Mouse (Mus musculus) heart, embryonic 11.5 days (tissue): ENCODE results near the gene Hoxc8. TPM values are rescaled to one million over a fixed set of nuclear protein-coding genes. Genes with fewer than 3 reads are reported as not detected.

ENCODE experiments used
- ATAC-seq: fragments of 200-750 bp; cut with Nextera tagmentation; replicated peaks from 2 replicates; pipeline ENCODE4 v1.8.0; 2017; ENCODE audit warnings: moderate library complexity; ENCODE audit not compliant: insufficient number of reproducible peaks, low FRiP score, low TSS enrichment
- H3K27ac ChIP-seq: fragments of 300-500 bp; sonication (generic); 2 replicates; pipeline ENCODE4 v1.5.1; 2014; ENCODE audit warnings: mild to moderate bottlenecking, low read depth, low read length
- H3K27me3 ChIP-seq: fragments of 300-500 bp; sonication (generic); 2 replicates; pipeline ENCODE4 v1.6.1; 2014; ENCODE audit warnings: mild to moderate bottlenecking, low read length, mixed read lengths; ENCODE audit not compliant: control insufficient read depth, insufficient read depth
- H3K36me3 ChIP-seq: fragments of 300-500 bp; sonication (generic); 2 replicates; pipeline ENCODE4 v1.6.1; 2014; ENCODE audit warnings: mild to moderate bottlenecking, low read length, moderate library complexity, mixed read lengths; ENCODE audit not compliant: control insufficient read depth, insufficient read depth
- H3K4me1 ChIP-seq: fragments of 300-500 bp; sonication (generic); 2 replicates; pipeline ENCODE4 v1.6.1; 2014; ENCODE audit warnings: low read length; ENCODE audit not compliant: control insufficient read depth, insufficient read depth
- H3K4me2 ChIP-seq: fragments of 300-500 bp; sonication (generic); 2 replicates; pipeline ENCODE4 v1.6.1; 2014; ENCODE audit warnings: mild to moderate bottlenecking, moderate library complexity
- H3K4me3 ChIP-seq: fragments of 300-500 bp; sonication (generic); 2 replicates; pipeline ENCODE4 v1.5.1; 2014; ENCODE audit warnings: low read depth, low read length
- H3K9ac ChIP-seq: fragments of 300-500 bp; sonication (generic); 2 replicates; pipeline ENCODE4 v1.6.1; 2014; ENCODE audit warnings: mild to moderate bottlenecking, low read depth, low read length, moderate library complexity
- H3K9me3 ChIP-seq: fragments of 300-500 bp; sonication (generic); replicated peaks from 2 replicates; pipeline ENCODE4 v1.6.1; 2016; ENCODE audit warnings: low read length; ENCODE audit not compliant: control insufficient read depth
- WGBS: fragments of 180-500 bp; shearing (Covaris S2); extraction: QIAGEN DNeasy Blood & Tissue Kit; methylation state at CpG from one replicate; pipeline ENCODE4 v1.1.7; 2014; ENCODE audit not compliant: insufficient replicate concordance; 5-methylcytosine and 5-hydroxymethylcytosine counted together
- polyA plus RNA-seq: library from polyadenylated mRNA; unstranded; fragments of >200 nt; fragmentation: Nextera tagmentation; extraction: Ambion mirVana; gene quantifications from 2 replicates; pipeline ENCODE4 v1.2.1, GENCODE M21; 2014

The Hoxc8 gene
- polyA plus RNA-seq, 1 experiment from 2014 or later: 0.20 TPM

DNA sequence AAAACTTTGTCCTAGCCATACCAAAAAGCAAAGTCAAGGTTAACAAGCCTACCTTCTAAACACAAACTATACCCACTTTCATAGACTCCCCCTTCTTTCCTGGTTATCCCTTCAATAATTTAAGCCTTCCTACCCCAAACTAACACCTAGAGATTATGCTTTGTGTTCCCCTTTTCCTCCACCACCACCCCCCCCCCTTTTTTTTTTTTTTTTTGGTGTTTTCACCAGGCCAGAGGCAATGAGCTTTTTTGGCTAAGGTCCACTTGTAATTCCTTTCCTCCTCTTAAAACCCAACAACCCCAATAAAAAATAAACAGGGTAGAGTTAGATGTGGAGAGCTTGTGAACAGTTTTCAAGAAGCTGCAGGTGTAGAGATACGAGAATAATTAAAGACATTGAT is 21.1 kb upstream of the Hoxc8 start:
- 0 out of 2 replicates have a peak, but pooled peaks cover 2% of the 10 kb centered on the region for H3K4me1 ChIP-seq
- H3K4me3 ChIP-seq: no peak overlapping the region
- no peak overlapping the region for H3K4me2 ChIP-seq
- no peaks in the 10 kb centered on the region for H3K36me3 ChIP-seq
- no peak overlapping the region for H3K9ac ChIP-seq
- ATAC-seq: no peak
- 22% methylated on average over 1 of the region's 1 CpGs for WGBS
- H3K27ac ChIP-seq: no peak overlapping the region
- H3K27me3 ChIP-seq: peaks cover 98% of the 10 kb centered on the region
- H3K9me3 ChIP-seq: no peaks in the 10 kb centered on the region

DNA sequence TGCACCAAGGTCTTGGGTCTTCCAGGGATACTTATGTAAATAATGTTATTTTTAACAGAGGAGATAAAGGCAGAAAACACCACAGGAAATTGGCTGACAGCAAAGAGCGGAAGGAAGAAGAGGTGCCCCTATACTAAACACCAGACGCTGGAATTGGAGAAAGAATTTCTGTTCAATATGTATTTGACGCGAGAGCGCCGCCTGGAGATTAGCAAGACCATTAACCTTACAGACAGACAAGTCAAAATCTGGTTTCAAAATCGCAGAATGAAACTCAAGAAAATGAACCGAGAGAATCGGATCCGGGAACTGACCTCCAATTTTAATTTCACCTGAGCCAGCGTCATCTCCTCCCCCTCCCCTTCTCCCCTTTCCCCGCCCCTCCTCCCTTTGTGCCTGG is 19.7 kb upstream of the Hoxc8 start:
- Histone ChIP-seq H3K9me3 (no peaks in the 10 kb centered on the region), H3K4me2 (no peak overlapping the region), H3K36me3 (no peaks in the 10 kb centered on the region), H3K27ac (no peak overlapping the region), H3K27me3 (peaks cover 96% of the 10 kb centered on the region), H3K4me1 (0 out of 2 replicates have a peak, but pooled peaks cover 2% of the 10 kb centered on the region), H3K9ac (no peak overlapping the region), H3K4me3 (no peak overlapping the region)
- ATAC-seq: no peak
- WGBS: 2% methylated on average over 12 of the region's 12 CpGs

DNA sequence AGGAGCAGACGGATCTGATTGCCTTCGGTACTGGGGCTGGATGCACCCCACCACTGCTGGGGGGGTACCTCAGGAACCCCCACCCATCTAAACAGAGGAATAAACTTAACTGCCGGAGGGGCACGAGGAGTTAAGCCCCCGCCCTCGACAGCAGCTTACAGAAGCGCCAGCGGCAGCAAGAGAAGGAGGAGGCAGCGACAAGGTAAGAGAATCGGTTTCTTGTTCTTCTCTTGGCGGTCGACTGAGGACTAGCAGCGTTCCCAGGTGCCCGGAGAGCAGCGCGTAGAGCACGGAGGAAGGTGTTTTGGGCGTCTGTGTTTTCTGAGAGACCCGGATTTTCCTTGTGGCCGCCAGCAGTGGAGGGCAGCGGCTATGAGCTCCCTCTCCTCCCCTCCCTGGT is 18.2 kb upstream of the Hoxc8 start:
- H3K4me1 ChIP-seq: 0 out of 2 replicates have a peak, but pooled peaks cover 3% of the 10 kb centered on the region
- no peaks in the 10 kb centered on the region for H3K9me3 ChIP-seq
- H3K4me2 ChIP-seq: no peak overlapping the region
- no peak overlapping the region for H3K9ac ChIP-seq
- ATAC-seq: no peak
- H3K27ac ChIP-seq: no peak overlapping the region
- 2% methylated on average over 21 of the region's 21 CpGs for WGBS
- H3K4me3 ChIP-seq: no peak overlapping the region
- peaks cover 96% of the 10 kb centered on the region for H3K27me3 ChIP-seq
- no peaks in the 10 kb centered on the region for H3K36me3 ChIP-seq

DNA sequence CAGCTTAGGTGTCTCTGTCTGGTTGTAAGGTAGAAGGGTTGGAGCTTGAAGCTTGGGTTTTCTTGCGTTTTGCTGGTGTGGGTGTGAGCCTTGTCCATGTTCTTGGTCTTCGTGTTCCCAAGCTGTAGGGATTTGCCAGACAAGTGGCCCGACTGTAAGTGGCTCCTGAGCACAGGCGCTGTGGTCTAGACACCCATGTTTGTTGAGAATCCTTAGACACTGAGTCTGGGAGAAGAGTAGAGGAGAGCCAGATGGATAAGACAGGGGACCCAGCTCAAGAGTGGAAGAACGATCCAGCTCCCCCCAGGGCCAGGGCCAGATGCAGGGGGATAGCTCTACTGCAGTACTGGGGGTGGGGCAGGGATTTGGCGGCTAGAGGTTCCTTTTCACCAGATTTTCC is 17.7 kb upstream of the Hoxc8 start:
- no peaks in the 10 kb centered on the region for H3K36me3 ChIP-seq
- no peak overlapping the region for H3K4me2 ChIP-seq
- no peak for ATAC-seq
- no peaks in the 10 kb centered on the region for H3K9me3 ChIP-seq
- no peak overlapping the region for H3K9ac ChIP-seq
- H3K4me3 ChIP-seq: no peak overlapping the region
- no peak overlapping the region for H3K27ac ChIP-seq
- WGBS: 3% methylated on average over 6 of the region's 6 CpGs
- H3K4me1 ChIP-seq: 0 out of 2 replicates have a peak, but pooled peaks cover 3% of the 10 kb centered on the region
- peaks cover 96% of the 10 kb centered on the region for H3K27me3 ChIP-seq

DNA sequence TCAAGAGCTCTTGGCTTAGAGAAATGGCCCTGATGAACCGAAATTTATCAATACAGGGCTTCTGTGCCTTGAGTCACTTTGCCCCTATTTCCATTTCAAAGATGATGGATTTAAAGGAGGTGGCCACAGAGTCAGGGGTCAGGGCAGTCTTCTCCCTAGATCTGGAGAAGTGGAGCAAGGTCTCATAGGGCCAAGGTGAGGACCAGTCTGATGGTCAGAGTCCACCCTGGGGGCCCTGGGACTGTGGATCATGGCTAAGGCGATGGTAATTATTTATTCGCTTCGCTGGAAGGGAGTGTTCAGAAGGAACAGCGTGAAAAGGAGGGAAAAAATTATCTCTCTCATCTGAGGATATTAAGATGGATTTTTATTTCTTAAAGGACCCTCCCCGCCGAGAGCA is 15.4 kb upstream of the Hoxc8 start:
- Histone ChIP-seq H3K4me1 (0 out of 2 replicates have a peak, but pooled peaks cover 3% of the 10 kb centered on the region), H3K9ac (no peak overlapping the region), H3K9me3 (no peaks in the 10 kb centered on the region), H3K4me2 (no peak overlapping the region), H3K4me3 (no peak overlapping the region), H3K36me3 (no peaks in the 10 kb centered on the region), H3K27me3 (peaks cover 98% of the 10 kb centered on the region), H3K27ac (no peak overlapping the region)
- WGBS: 6% methylated on average over 7 of the region's 7 CpGs
- ATAC-seq: no peak

DNA sequence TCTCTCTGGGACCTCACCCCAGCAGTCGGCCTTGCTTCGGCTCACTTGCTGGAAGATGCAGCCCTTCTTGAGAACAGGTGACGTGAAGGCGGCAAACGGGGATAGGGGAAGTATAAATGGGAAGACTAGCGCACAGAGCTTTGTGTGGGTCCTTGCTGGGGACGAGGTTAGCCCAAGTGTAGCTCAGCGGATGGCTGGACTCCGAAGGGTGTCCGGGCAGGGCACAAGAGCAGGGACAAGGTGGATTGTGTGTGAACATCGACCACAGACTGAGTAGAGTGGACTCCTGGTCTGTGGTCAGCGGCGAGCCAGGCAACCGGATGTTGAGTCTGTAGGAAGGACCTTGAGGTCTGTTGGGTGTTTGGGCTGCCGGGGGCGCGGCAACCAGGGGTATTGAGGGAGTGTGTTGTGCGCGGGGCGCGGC is 14.7 kb upstream of the Hoxc8 start:
- H3K4me2 ChIP-seq: no peak overlapping the region

DNA sequence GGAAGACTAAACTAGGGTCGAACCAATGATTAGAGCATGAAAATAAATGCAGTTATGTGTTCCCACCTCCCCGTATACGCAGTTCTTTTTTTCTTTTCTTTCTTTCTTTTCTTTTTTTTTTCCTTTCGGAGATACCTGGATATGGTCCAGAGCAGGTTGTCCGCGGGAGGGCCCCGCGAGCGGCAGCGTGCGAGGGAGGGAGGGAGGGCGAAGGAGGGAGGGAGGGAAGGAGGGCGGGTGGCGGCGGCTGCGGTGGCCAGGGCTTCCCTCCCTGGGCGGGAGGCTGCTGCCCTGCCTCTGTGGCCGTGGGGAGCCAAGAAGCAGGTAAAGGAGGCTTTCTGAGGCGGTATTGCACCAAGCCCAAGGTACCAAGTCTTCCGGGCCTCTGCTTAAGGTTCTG is 14.2 kb upstream of the Hoxc8 start, which contains the start of gene Hoxc9:
TSS of gene Hoxc9 (plus strand) at position 269 of the 400 bp plus-strand sequence.
- 0% methylated on average over 11 of the region's 20 CpGs for WGBS
- ATAC-seq: no peak
- Histone ChIP-seq H3K4me3 (peak within 1 kb of the TSS; percentile 26; the same call in 1 of the 2 replicates), H3K36me3 (no peaks in the 10 kb centered on the region), H3K9me3 (no peaks in the 10 kb centered on the region), H3K4me1 (0 out of 2 replicates have a peak, but pooled peaks cover 3% of the 10 kb centered on the region), H3K27me3 (peaks cover 98% of the 10 kb centered on the region), H3K4me2 (peak within 1 kb of the TSS; percentile 45), H3K9ac (no peak within 1 kb of the TSS), H3K27ac (no peak within 1 kb of the TSS)

More for the DNA sequence above, 14.7 kb upstream of the Hoxc8 start:
- no peak overlapping the region for H3K4me3 ChIP-seq
- 0 out of 2 replicates have a peak, but pooled peaks cover 3% of the 10 kb centered on the region for H3K4me1 ChIP-seq
- no peak for ATAC-seq
- WGBS: 1% methylated on average over 21 of the region's 21 CpGs
- no peaks in the 10 kb centered on the region for H3K36me3 ChIP-seq
- peaks cover 98% of the 10 kb centered on the region for H3K27me3 ChIP-seq
- H3K9ac ChIP-seq: no peak overlapping the region
- H3K27ac ChIP-seq: no peak overlapping the region
- H3K9me3 ChIP-seq: no peaks in the 10 kb centered on the region

DNA sequence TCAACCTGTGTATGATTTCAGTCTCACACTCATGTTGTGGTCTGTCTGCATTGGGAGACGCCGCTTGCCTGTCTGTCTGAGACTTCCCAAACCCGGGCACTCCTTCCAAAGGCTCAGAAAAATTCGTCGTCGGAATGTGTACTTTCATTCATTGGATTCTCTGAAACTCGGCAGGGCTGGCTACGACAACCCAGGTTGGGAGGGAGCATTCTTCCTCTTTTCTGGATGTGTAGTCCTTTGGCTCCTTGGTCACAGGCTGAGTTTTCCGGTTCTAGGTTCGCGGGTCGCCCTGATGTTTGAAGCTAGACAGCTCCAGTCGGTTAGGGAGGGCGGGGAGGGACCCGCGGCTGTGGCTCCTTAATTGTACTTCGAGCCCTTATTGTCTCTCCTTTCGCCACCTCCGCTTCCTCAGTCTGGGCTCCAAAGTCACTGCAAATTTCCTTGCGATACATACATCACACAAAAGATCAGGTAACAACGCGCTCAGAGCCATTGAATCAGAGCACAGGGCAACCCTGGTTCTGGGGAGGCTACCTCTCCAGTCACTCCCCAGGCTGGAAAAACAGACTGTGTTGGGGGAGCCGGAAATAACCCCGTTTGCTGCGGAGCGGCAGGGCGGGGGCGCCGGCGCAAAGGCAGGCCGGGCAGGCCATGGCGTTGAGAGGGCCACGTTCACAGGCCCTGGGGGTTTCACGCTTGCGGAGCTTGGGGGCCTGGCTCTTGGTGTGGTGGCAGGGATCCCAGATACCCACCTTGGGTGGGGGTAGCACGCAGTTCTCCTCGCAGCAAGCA is 13.6 kb upstream of the Hoxc8 start:
- H3K27ac ChIP-seq: no peak overlapping the region
- H3K27me3 ChIP-seq: peaks cover 98% of the 10 kb centered on the region
- peak overlapping the region; percentile 26; the same call in 1 of the 2 replicates for H3K4me3 ChIP-seq
- peak overlapping the region; percentile 45 for H3K4me2 ChIP-seq
- 0 out of 2 replicates have a peak, but pooled peaks cover 3% of the 10 kb centered on the region for H3K4me1 ChIP-seq
- under 1% methylated on average over 37 of the region's 37 CpGs for WGBS
- no peak overlapping the region for H3K9ac ChIP-seq
- H3K9me3 ChIP-seq: no peaks in the 10 kb centered on the region
- no peaks in the 10 kb centered on the region for H3K36me3 ChIP-seq
- no peak for ATAC-seq
